Comparison of ENCODE assay signal across 25 mouse cellular contexts in genomic region chr15:85877336-85877735, GRCm38 (mm10). TPM values are rescaled to one million over a fixed set of nuclear protein-coding genes. Genes with fewer than 3 reads are reported as not detected.
DNase-seq lines count a peak whose midpoint lies in the region; ATAC-seq and TF ChIP-seq lines count a peak whose summit lies in the region.
"Had no signal": no experiment of that assay in that cellular context is flagged by ENCODE, and none has a peak within 500 bp of the region (broad histone marks: within the 10 kb centered on the region; RNA-seq: fewer than 3 reads in every experiment).

No protein-coding gene starts in this region.

- no peak overlapping the region for H3K4me2 ChIP-seq in kidney, embryonic 16.5 days (replicated peaks; ENCODE audit: low read depth, low read length)
- H3K4me2 ChIP-seq: heart, embryonic 13.5 days had no signal

- 66% methylated on average over 7 of the region's 7 CpGs for WGBS in kidney, adult 2 months
- WGBS in kidney, embryonic 16.5 days, result 88% methylated on average over 7 of the region's 7 CpGs

- H3K9me3 ChIP-seq in kidney, embryonic 16.5 days (ENCODE audit: low read length), result no peaks in the 10 kb centered on the region
- H3K9me3 ChIP-seq: forebrain, embryonic 10.5 days; forebrain, embryonic 13.5 days; heart, embryonic 10.5 days; heart, embryonic 13.5 days had no signal

- H3K36me3 ChIP-seq in kidney, adult 2 months (ENCODE audit: control insufficient read depth, insufficient read depth, low read length), result no peaks in the 10 kb centered on the region
- H3K36me3 ChIP-seq in kidney, embryonic 16.5 days (ENCODE audit: insufficient read depth, low read length), result peaks cover 38% of the 10 kb centered on the region

- no peak for ATAC-seq in kidney, embryonic 16.5 days (ENCODE audit: low FRiP score, low TSS enrichment)
- ATAC-seq: CD4-positive, CD25-positive, alpha-beta regulatory T cell, adult 4 months; forebrain, embryonic 13.5 days; forebrain, embryonic 16.5 days had no signal

- no peak for TF ChIP-seq CTCF in kidney, adult 2 months (conservative IDR thresholded peaks at IDR 0.05; ENCODE audit: insufficient read depth, insufficient read length, low read depth, low read length)

- H3K4me1 ChIP-seq in kidney, adult 2 months (ENCODE audit: control insufficient read depth, insufficient read depth, low read length), result peaks cover 15% of the 10 kb centered on the region; the same call in 1 of the 2 replicates
- peaks cover 12% of the 10 kb centered on the region for H3K4me1 ChIP-seq in kidney, embryonic 16.5 days (ENCODE audit: insufficient read depth, low read length)

- DNase-seq in kidney, adult 2 months, result peak; percentile 80
- DNase-seq in kidney, postnatal 10 days, result peak; percentile 41
- DNase-seq in kidney, postnatal 36 days, result peak; percentile 72
- DNase-seq in urinary bladder, adult 18-20 months (ENCODE audit: low spot score in 2 of 2), result no peak
- DNase-seq in spleen, postnatal 4 days (ENCODE audit: low spot score in 2 of 2), result no peak
- DNase-seq: adrenal gland, adult 2 months; adrenal gland, postnatal 14 days; cerebellum, adult 11 months; cerebellum, adult 2 months; cerebellum, adult 9-11 months; cerebellum, postnatal 25 days; gastrocnemius, postnatal 10 days; gastrocnemius, postnatal 36 days; heart, adult 2 months; heart, postnatal 14 days; heart, postnatal 4 days had no signal

- H3K4me3 ChIP-seq in kidney, adult 2 months (ENCODE audit: insufficient read depth, low read depth, low read length), result no peak overlapping the region
- no peak overlapping the region for H3K4me3 ChIP-seq in kidney, embryonic 16.5 days (ENCODE audit: low read length)
- H3K4me3 ChIP-seq: forebrain, embryonic 13.5 days; heart, adult 2 months; heart, embryonic 10.5 days; heart, embryonic 13.5 days had no signal

- no peak overlapping the region for H3K9ac ChIP-seq in kidney, embryonic 16.5 days (replicated peaks; ENCODE audit: low read length)
- H3K9ac ChIP-seq: heart, embryonic 13.5 days had no signal

- no peak for TF ChIP-seq POLR2A in kidney, adult 2 months (IDR thresholded peaks at IDR 0.05; ENCODE audit: low read depth, low read length)

- H3K27ac ChIP-seq in kidney, adult 2 months (ENCODE audit: insufficient read depth, low read depth, low read length), result no peak overlapping the region
- no peak overlapping the region for H3K27ac ChIP-seq in kidney, embryonic 16.5 days (ENCODE audit: low read length)
- H3K27ac ChIP-seq: forebrain, embryonic 10.5 days; forebrain, embryonic 13.5 days; heart, adult 2 months; heart, embryonic 10.5 days; heart, embryonic 13.5 days; hindbrain, embryonic 14.5 days had no signal

- no peaks in the 10 kb centered on the region for H3K27me3 ChIP-seq in kidney, adult 2 months (replicated peaks; ENCODE audit: control insufficient read depth, insufficient read depth, low read length)
- no peaks in the 10 kb centered on the region for H3K27me3 ChIP-seq in kidney, embryonic 16.5 days (ENCODE audit: insufficient read depth, low read length)
- H3K27me3 ChIP-seq: forebrain, embryonic 13.5 days; heart, embryonic 13.5 days had no signal

RNA-seq across cellular contexts. Expression of gene Trmu, which starts 1.8 kb away (rescaled TPM):
- polyA plus RNA-seq in kidney, adult 2 months (2012; rRNA removed), result 29.2 and 31.7 TPM in 2 replicates
- polyA plus RNA-seq in kidney, embryonic 16.5 days (2015; fragmentation: Nextera tagmentation; extraction: Ambion mirVana), result 51.8 and 53.2 TPM in 2 replicates

RNA-seq across cellular contexts. Expression of gene Gtse1, which starts 17.8 kb away (rescaled TPM):
- polyA plus RNA-seq in kidney, adult 2 months (2012; rRNA removed), result 0.74 and 0.98 TPM in 2 replicates
- 31.0 and 33.1 TPM in 2 replicates for polyA plus RNA-seq in kidney, embryonic 16.5 days (2015; fragmentation: Nextera tagmentation; extraction: Ambion mirVana)

RNA-seq across cellular contexts. Expression of gene Ttc38, which starts 45.2 kb away (rescaled TPM):
- 17.1 and 19.3 TPM in 2 replicates for polyA plus RNA-seq in kidney, adult 2 months (2012; rRNA removed)
- polyA plus RNA-seq in kidney, embryonic 16.5 days (2015; fragmentation: Nextera tagmentation; extraction: Ambion mirVana), result 8.0 and 8.2 TPM in 2 replicates

RNA-seq across cellular contexts. Expression of gene Pkdrej, which starts 55.8 kb away (rescaled TPM):
- 0.05 TPM in 2 replicates for polyA plus RNA-seq in kidney, adult 2 months (2012; rRNA removed)
- 0.10 and 0.11 TPM in 2 replicates for polyA plus RNA-seq in kidney, embryonic 16.5 days (2015; fragmentation: Nextera tagmentation; extraction: Ambion mirVana)
- polyA plus RNA-seq: C2C12; CD4-positive, CD25-positive, alpha-beta regulatory T cell, adult 4 months; forebrain, embryonic 13.5 days had no signal

Comparison
In these comparisons a context has a peak if more than half of its experiments do, and no peak if none do; other contexts are left out.
1. RNA of gene Gtse1, which starts 17.8 kb away (polyA plus RNA-seq): 31.0 to 33.1 TPM in kidney, embryonic 16.5 days; 0.74 to 0.98 TPM in kidney, adult 2 months; every median in the first group is over 10 times any median in the second.
2. DNase-seq: peak in kidney, adult 2 months (single experiment), kidney, postnatal 10 days (single experiment) and kidney, postnatal 36 days (2 of 2); none in urinary bladder, adult 18-20 months (0 of 2) and spleen, postnatal 4 days (0 of 2).